In the genomic region with DNA sequence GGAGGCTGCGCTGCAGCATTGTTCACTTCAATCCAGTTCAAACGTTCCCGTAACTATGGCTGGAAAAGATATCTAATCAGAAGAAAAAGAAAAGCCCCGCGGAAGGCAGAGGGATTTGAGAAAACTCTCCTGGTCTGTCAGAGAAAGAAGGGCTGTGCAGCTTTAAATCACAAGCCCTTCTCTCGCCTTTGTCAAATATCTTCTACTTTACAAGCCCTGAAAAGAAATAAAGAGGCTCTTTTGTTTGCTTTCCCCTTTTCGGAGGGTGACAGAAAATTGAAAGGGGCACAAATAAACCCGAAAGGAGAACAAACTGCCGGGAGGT, we compare ENCODE assay signal across 8 mouse cellular contexts.
DNase-seq lines count a peak whose midpoint lies in the region; ATAC-seq lines count a peak whose summit lies in the region.

No protein-coding gene starts in this region.

- H3K9ac ChIP-seq in heart, embryonic 11.5 days (ENCODE audit: low read depth, low read length) = peak overlapping the region; percentile 87
- H3K9ac ChIP-seq in midbrain, embryonic 12.5 days (replicated peaks) = peak overlapping the region; percentile 98

- H3K27ac ChIP-seq in heart, embryonic 11.5 days (ENCODE audit: low read depth, low read length) = 0 out of 2 replicates have a peak overlapping the region, but pooled peaks have one; percentile 77
- H3K27ac ChIP-seq in hindbrain, embryonic 10.5 days = peak overlapping the region; percentile 98
- H3K27ac ChIP-seq in midbrain, embryonic 12.5 days (replicated peaks) = peak overlapping the region; percentile 99

- 0% methylated on average over 9 of the region's 9 CpGs for WGBS in heart, embryonic 11.5 days (ENCODE audit: insufficient replicate concordance)
- WGBS in hindbrain, embryonic 10.5 days = 1% methylated on average over 9 of the region's 9 CpGs
- 1% methylated on average over 9 of the region's 9 CpGs for WGBS in midbrain, embryonic 12.5 days

- no peak for ATAC-seq in heart, embryonic 11.5 days (replicated peaks; ENCODE audit: insufficient number of reproducible peaks, low FRiP score, low TSS enrichment)
- ATAC-seq in midbrain, embryonic 12.5 days (ENCODE audit: low FRiP score, low read depth) = no peak

- no peaks in the 10 kb centered on the region for H3K9me3 ChIP-seq in heart, embryonic 11.5 days (replicated peaks; ENCODE audit: control insufficient read depth, low read length)
- H3K9me3 ChIP-seq in hindbrain, embryonic 10.5 days = no peaks in the 10 kb centered on the region
- no peaks in the 10 kb centered on the region for H3K9me3 ChIP-seq in midbrain, embryonic 12.5 days

- no peak for DNase-seq in heart, postnatal 25 days (ENCODE audit: low spot score)
- DNase-seq in R1 (ENCODE audit: low read depth, low spot score) = peak; percentile 41
- no peak for DNase-seq in hindbrain, embryonic 10.5 days (ENCODE audit: low spot score)
- no peak for DNase-seq in spleen, adult 12 weeks (ENCODE audit: low spot score)
- DNase-seq in urinary bladder, adult 18-20 months (ENCODE audit: low spot score in 2 of 2) = no peak
- no peak for DNase-seq in thymus, postnatal 4 days

- H3K4me1 ChIP-seq in heart, embryonic 11.5 days (ENCODE audit: control insufficient read depth, insufficient read depth, low read length) = peaks cover 6% of the 10 kb centered on the region; the same call in 1 of the 2 replicates
- peaks cover 54% of the 10 kb centered on the region for H3K4me1 ChIP-seq in hindbrain, embryonic 10.5 days (replicated peaks)
- H3K4me1 ChIP-seq in midbrain, embryonic 12.5 days = peaks cover 34% of the 10 kb centered on the region

- H3K4me2 ChIP-seq in heart, embryonic 11.5 days = peak overlapping the region; percentile 77
- peak overlapping the region; percentile 76 for H3K4me2 ChIP-seq in midbrain, embryonic 12.5 days (replicated peaks)

- peak overlapping the region; percentile 87 for H3K4me3 ChIP-seq in heart, embryonic 11.5 days (ENCODE audit: low read depth, low read length)
- peak overlapping the region; percentile 99 for H3K4me3 ChIP-seq in hindbrain, embryonic 10.5 days
- peak overlapping the region; percentile 95 for H3K4me3 ChIP-seq in midbrain, embryonic 12.5 days

- intact Hi-C loops in heart, postnatal 25 days (cut with DNase I) = loop anchor here (5.0 to 10.0 kb wide), 5 partner anchors 51 to 423 kb away; a partner anchor contains a TSS

- no peaks in the 10 kb centered on the region for H3K36me3 ChIP-seq in heart, embryonic 11.5 days (ENCODE audit: control insufficient read depth, insufficient read depth, low read length)
- no peaks in the 10 kb centered on the region for H3K36me3 ChIP-seq in hindbrain, embryonic 10.5 days
- H3K36me3 ChIP-seq in midbrain, embryonic 12.5 days = no peaks in the 10 kb centered on the region

- peaks cover 8% of the 10 kb centered on the region for H3K27me3 ChIP-seq in heart, embryonic 11.5 days (ENCODE audit: control insufficient read depth, insufficient read depth, low read length)
- peaks cover 9% of the 10 kb centered on the region for H3K27me3 ChIP-seq in hindbrain, embryonic 10.5 days (ENCODE audit: insufficient read depth, poor library complexity, severe bottlenecking)
- peaks cover 10% of the 10 kb centered on the region for H3K27me3 ChIP-seq in midbrain, embryonic 12.5 days
